16 mouse cellular contexts compared by ENCODE assay signal in genomic region chr12:15832674-15833052, GRCm38 (mm10). TPM values are rescaled to one million over a fixed set of nuclear protein-coding genes. Genes with fewer than 3 reads are reported as not detected.
DNase-seq lines count a peak whose midpoint lies in the region; ATAC-seq lines count a peak whose summit lies in the region.
"Had no signal": no experiment of that assay in that cellular context is flagged by ENCODE, and none has a peak within 500 bp of the region (broad histone marks: within the 10 kb centered on the region; RNA-seq: fewer than 3 reads in every experiment).

No protein-coding gene starts in this region.

- ATAC-seq in CD4-positive, CD25-positive, alpha-beta regulatory T cell, adult 4 months: peak; percentile 27
- ATAC-seq in erythroblast, adult 5-6 weeks (replicated peaks; ENCODE audit: low FRiP score, poor library complexity, severe bottlenecking): no peak
- ATAC-seq: hindbrain, embryonic 16.5 days had no signal

- peak; percentile 56 to 79 for DNase-seq in layer of hippocampus, adult 18-20 months (ENCODE audit: low spot score in 2 of 2)
- no peak for DNase-seq in layer of hippocampus, adult 9-10 months (ENCODE audit: low spot score)
- DNase-seq in 3T3-L1 (ENCODE audit: low read depth, low spot score) (peak; percentile 57), MN1 (ENCODE audit: low spot score) (no peak)
- peak; percentile 69 for DNase-seq in layer of hippocampus, adult 9-11 months
- no peak for DNase-seq in cerebellum, postnatal 10 days
- DNase-seq: cerebellum, adult 18-20 months; gastrocnemius, postnatal 10 days; kidney, adult 8-10 months; liver; lung, adult 18-20 months; lung, postnatal 36 days; thymus, postnatal 4 days had no signal

RNA-seq across cellular contexts. Expression of gene Trib2, which starts 15.9 kb away (rescaled TPM):
- 10 to 100 TPM; 26.6 to 32.9 TPM for total RNA-seq in layer of hippocampus, adult 18-20 months (2021)
- 10 to 100 TPM; 76.7 to 80.4 TPM for polyA plus RNA-seq in CD4-positive, CD25-positive, alpha-beta regulatory T cell, adult 4 months (2017; shearing (Covaris generic))
- total RNA-seq in erythroblast, adult 5-6 weeks (2015; ENCODE audit: low replicate concordance): 1.3 and 1.7 TPM in 2 replicates
- total RNA-seq in erythroblast, adult 5-6 weeks (2017; ENCODE audit: low replicate concordance): 0.84 and 1.6 TPM in 2 replicates

Comparison
In these comparisons a context has a peak if more than half of its experiments do, and no peak if none do; other contexts are left out.
1. DNase-seq: peak in layer of hippocampus, adult 18-20 months (2 of 2), 3T3-L1 (single experiment) and layer of hippocampus, adult 9-11 months (single experiment); none in layer of hippocampus, adult 9-10 months (single experiment), cerebellum, postnatal 10 days (0 of 2) and MN1 (single experiment).
2. RNA of gene Trib2, which starts 15.9 kb away (total RNA-seq): 26.6 to 32.9 TPM in layer of hippocampus, adult 18-20 months; 0.84 to 1.7 TPM in erythroblast, adult 5-6 weeks; every median in the first group is over 10 times any median in the second.